Mouse (Mus musculus) forebrain, embryonic 12.5 days (tissue): ENCODE data around the gene Clcn2. TPM values are rescaled to one million over a fixed set of nuclear protein-coding genes. Genes with fewer than 3 reads are reported as not detected.

Source experiments
- ATAC-seq: fragments of 200-750 bp; cut with Nextera tagmentation; 2 replicates; pipeline ENCODE4 v1.8.0; 2017; ENCODE audit warnings: moderate TSS enrichment; ENCODE audit not compliant: low FRiP score
- H3K27ac ChIP-seq: fragments of 300-500 bp; sonication (generic); 2 replicates; pipeline ENCODE4 v1.5.1; 2016; ENCODE audit warnings: mild to moderate bottlenecking
- H3K27me3 ChIP-seq: fragments of 300-500 bp; sonication (generic); 2 replicates; pipeline ENCODE4 v1.6.1; 2016; ENCODE audit warnings: mild to moderate bottlenecking
- H3K36me3 ChIP-seq: fragments of 300-500 bp; sonication (generic); replicated peaks from 2 replicates; pipeline ENCODE4 v1.6.1; 2016; ENCODE audit warnings: mild to moderate bottlenecking
- H3K4me1 ChIP-seq: fragments of 300-500 bp; sonication (generic); 2 replicates; pipeline ENCODE4 v1.6.1; 2016
- H3K4me2 ChIP-seq: fragments of 300-500 bp; sonication (generic); 2 replicates; pipeline ENCODE4 v1.6.1; 2016; ENCODE audit warnings: mild to moderate bottlenecking, moderate library complexity
- H3K4me3 ChIP-seq: fragments of 300-500 bp; sonication (generic); replicated peaks from 2 replicates; pipeline ENCODE4 v1.5.1; 2016; ENCODE audit warnings: mild to moderate bottlenecking
- H3K9ac ChIP-seq: fragments of 300-500 bp; sonication (generic); 2 replicates; pipeline ENCODE4 v1.6.1; 2016; ENCODE audit warnings: mild to moderate bottlenecking
- H3K9me3 ChIP-seq: fragments of 300-500 bp; sonication (generic); 2 replicates; pipeline ENCODE4 v1.6.1; 2016
- WGBS: fragments of 180-500 bp; shearing (Covaris S2); methylation state at CpG from one replicate; pipeline ENCODE4 v1.1.7; 2016; 5-methylcytosine and 5-hydroxymethylcytosine counted together
- polyA plus RNA-seq: library from polyadenylated mRNA; unstranded; fragments of >200 nt; fragmentation: Nextera tagmentation; extraction: Ambion mirVana; gene quantifications from 2 replicates; pipeline ENCODE4 v1.2.1, GENCODE M21; 2016

Gene Clcn2
- polyA plus RNA-seq, 1 experiment from 2014 or later: 23.5 TPM

GRCm38 (mm10) chr16:20693111-20693701 is 24.3 kb downstream of the Clcn2 start, which contains the start of gene Fam131a:
Gene Fam131a (plus strand): TSS chr16:20693241.
- peak; percentile 92 for ATAC-seq
- H3K9me3 ChIP-seq: no peaks in the 10 kb centered on the region
- H3K27me3 ChIP-seq: no peaks in the 10 kb centered on the region
- peak within 1 kb of the TSS; percentile 73 for H3K9ac ChIP-seq
- peak within 1 kb of the TSS; percentile 62 for H3K4me3 ChIP-seq
- peak within 1 kb of the TSS; percentile 70 for H3K4me2 ChIP-seq
- H3K27ac ChIP-seq: peak within 1 kb of the TSS; percentile 87
- WGBS: 1% methylated on average over 37 of the region's 37 CpGs
- H3K36me3 ChIP-seq: peaks cover 38% of the 10 kb centered on the region
- peaks cover 52% of the 10 kb centered on the region for H3K4me1 ChIP-seq

- 43% methylated on average over 16 of the region's 16 CpGs for WGBS
- peaks cover 46% of the 10 kb centered on the region for H3K36me3 ChIP-seq
- no peak overlapping the region for H3K9ac ChIP-seq
Observed at GRCm38 (mm10) chr16:20692241-20692965, 25.1 kb downstream of the Clcn2 start.

GRCm38 (mm10) chr16:20691617-20692016 is 25.9 kb downstream of the Clcn2 start:
- H3K4me2 ChIP-seq: no peak overlapping the region
- H3K27me3 ChIP-seq: no peaks in the 10 kb centered on the region
- H3K27ac ChIP-seq: no peak overlapping the region
- peaks cover 43% of the 10 kb centered on the region for H3K4me1 ChIP-seq
- WGBS: 93% methylated on average over 1 of the region's 1 CpGs
- no peak for ATAC-seq
- no peak overlapping the region for H3K9ac ChIP-seq
- H3K36me3 ChIP-seq: peaks cover 54% of the 10 kb centered on the region
- H3K9me3 ChIP-seq: no peaks in the 10 kb centered on the region
- H3K4me3 ChIP-seq: no peak overlapping the region

More at GRCm38 (mm10) chr16:20692241-20692965, 25.1 kb downstream of the Clcn2 start:
- peak overlapping the region; percentile 62; the same call in 1 of the 2 replicates for H3K4me3 ChIP-seq
- peaks cover 50% of the 10 kb centered on the region for H3K4me1 ChIP-seq
- peak overlapping the region; percentile 70 for H3K4me2 ChIP-seq
- H3K27ac ChIP-seq: peak overlapping the region; percentile 44; the same call in 1 of the 2 replicates
- ATAC-seq: no peak
- H3K9me3 ChIP-seq: no peaks in the 10 kb centered on the region
- H3K27me3 ChIP-seq: no peaks in the 10 kb centered on the region

GRCm38 (mm10) chr16:20690774-20691173 is 26.8 kb downstream of the Clcn2 start:
- peaks cover 63% of the 10 kb centered on the region for H3K36me3 ChIP-seq
- ATAC-seq: no peak
- H3K4me2 ChIP-seq: no peak overlapping the region
- WGBS: 93% methylated on average over 3 of the region's 3 CpGs
- H3K9ac ChIP-seq: no peak overlapping the region
- peaks cover 35% of the 10 kb centered on the region for H3K4me1 ChIP-seq
- no peak overlapping the region for H3K4me3 ChIP-seq
- no peaks in the 10 kb centered on the region for H3K9me3 ChIP-seq
- no peak overlapping the region for H3K27ac ChIP-seq
- H3K27me3 ChIP-seq: no peaks in the 10 kb centered on the region

- no peak for ATAC-seq
- peaks cover 81% of the 10 kb centered on the region for H3K36me3 ChIP-seq
Observed at GRCm38 (mm10) chr16:20677974-20678675, 39.4 kb downstream of the Clcn2 start.

GRCm38 (mm10) chr16:20677380-20677779 is 40.2 kb downstream of the Clcn2 start:
- Histone ChIP-seq H3K36me3 (peaks cover 73% of the 10 kb centered on the region), H3K9me3 (no peaks in the 10 kb centered on the region), H3K4me2 (no peak overlapping the region), H3K27me3 (no peaks in the 10 kb centered on the region), H3K9ac (no peak overlapping the region), H3K4me3 (no peak overlapping the region), H3K4me1 (peaks cover 20% of the 10 kb centered on the region), H3K27ac (no peak overlapping the region)
- ATAC-seq: no peak
- WGBS: 90% methylated on average over 5 of the region's 5 CpGs

More at GRCm38 (mm10) chr16:20677974-20678675, 39.4 kb downstream of the Clcn2 start:
- Histone ChIP-seq H3K27ac (no peak overlapping the region), H3K4me1 (peaks cover 20% of the 10 kb centered on the region), H3K27me3 (no peaks in the 10 kb centered on the region), H3K9ac (no peak overlapping the region), H3K4me2 (no peak overlapping the region), H3K9me3 (no peaks in the 10 kb centered on the region), H3K4me3 (no peak overlapping the region)
- 85% methylated on average over 10 of the region's 10 CpGs for WGBS

- Histone ChIP-seq H3K4me2 (no peak overlapping the region), H3K9me3 (no peaks in the 10 kb centered on the region), H3K27ac (no peak overlapping the region), H3K9ac (no peak overlapping the region), H3K27me3 (no peaks in the 10 kb centered on the region), H3K4me3 (no peak overlapping the region), H3K36me3 (peaks cover 67% of the 10 kb centered on the region), H3K4me1 (peaks cover 22% of the 10 kb centered on the region)
- no peak for ATAC-seq
- 91% methylated on average over 4 of the region's 4 CpGs for WGBS
Observed at GRCm38 (mm10) chr16:20676702-20677101, 40.8 kb downstream of the Clcn2 start.

GRCm38 (mm10) chr16:20675213-20675612 is 42.3 kb downstream of the Clcn2 start:
- H3K9ac ChIP-seq: no peak overlapping the region
- H3K27me3 ChIP-seq: no peaks in the 10 kb centered on the region
- H3K9me3 ChIP-seq: no peaks in the 10 kb centered on the region
- H3K4me1 ChIP-seq: peaks cover 22% of the 10 kb centered on the region
- no peak for ATAC-seq
- H3K36me3 ChIP-seq: peaks cover 52% of the 10 kb centered on the region
- H3K27ac ChIP-seq: no peak overlapping the region
- H3K4me3 ChIP-seq: no peak overlapping the region
- H3K4me2 ChIP-seq: 0 out of 2 replicates have a peak overlapping the region, but pooled peaks have one; percentile 99
- 92% methylated on average over 6 of the region's 6 CpGs for WGBS

GRCm38 (mm10) chr16:20673706-20674303 is 43.7 kb downstream of the Clcn2 start:
- WGBS: 11% methylated on average over 14 of the region's 14 CpGs
- Histone ChIP-seq H3K4me2 (peak overlapping the region; percentile 99), H3K27ac (peak overlapping the region; percentile 95; the same call in 1 of the 2 replicates), H3K4me3 (peak overlapping the region; percentile 88), H3K9ac (peak overlapping the region; percentile 97), H3K27me3 (no peaks in the 10 kb centered on the region), H3K4me1 (peaks cover 22% of the 10 kb centered on the region), H3K9me3 (no peaks in the 10 kb centered on the region), H3K36me3 (peaks cover 38% of the 10 kb centered on the region)
- no peak for ATAC-seq

- peak; percentile 80 for ATAC-seq
Observed at GRCm38 (mm10) chr16:20672965-20673705, 44.4 kb downstream of the Clcn2 start.

GRCm38 (mm10) chr16:20672500-20672902 is 45.0 kb downstream of the Clcn2 start:
- Histone ChIP-seq H3K4me3 (peak overlapping the region; percentile 88), H3K4me2 (peak overlapping the region; percentile 99), H3K27ac (peak overlapping the region; percentile 95), H3K27me3 (no peaks in the 10 kb centered on the region), H3K36me3 (peaks cover 25% of the 10 kb centered on the region), H3K4me1 (peaks cover 22% of the 10 kb centered on the region), H3K9ac (peak overlapping the region; percentile 97), H3K9me3 (no peaks in the 10 kb centered on the region)
- 1% methylated on average over 38 of the region's 38 CpGs for WGBS
- ATAC-seq: peak; percentile 98

More at GRCm38 (mm10) chr16:20672965-20673705, 44.4 kb downstream of the Clcn2 start:
- peak overlapping the region; percentile 95 for H3K27ac ChIP-seq
- no peaks in the 10 kb centered on the region for H3K9me3 ChIP-seq
- peak overlapping the region; percentile 88 for H3K4me3 ChIP-seq
- H3K9ac ChIP-seq: peak overlapping the region; percentile 97
- H3K36me3 ChIP-seq: peaks cover 31% of the 10 kb centered on the region
- under 1% methylated on average over 65 of the region's 78 CpGs for WGBS
- peak overlapping the region; percentile 99 for H3K4me2 ChIP-seq
- H3K4me1 ChIP-seq: peaks cover 22% of the 10 kb centered on the region
- no peaks in the 10 kb centered on the region for H3K27me3 ChIP-seq
